Mouse (Mus musculus) spleen, postnatal 10 days (tissue): ENCODE results near the gene Eya4.

Experiments
- DNase-seq, 2 experiments: peaks; one replicate each; pipeline ENCODE4 v3.0.0; 2021 to 2022; ENCODE audit warnings: low spot score in 2 of 2

Gene Eya4

DNA sequence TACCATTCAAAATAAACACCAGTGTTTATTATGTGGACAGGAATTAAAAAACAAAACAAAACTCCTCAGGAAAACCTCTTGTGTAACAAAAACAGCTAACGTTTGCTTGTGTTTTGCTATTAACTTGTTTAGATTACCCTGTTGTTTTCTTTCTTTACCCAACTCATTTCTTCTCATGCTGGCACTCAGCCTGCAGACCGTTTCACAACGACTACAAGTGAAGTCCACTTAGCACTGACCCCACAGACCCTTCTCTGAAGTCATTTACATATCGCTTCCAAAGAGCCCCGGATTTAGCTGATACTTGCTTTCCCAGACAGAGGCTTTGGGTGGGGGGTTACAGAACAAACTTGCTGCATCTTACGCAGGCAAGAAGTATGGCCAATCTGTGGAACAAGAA, 286.9 kb downstream of the Eya4 start:
- no peak for DNase-seq

DNA sequence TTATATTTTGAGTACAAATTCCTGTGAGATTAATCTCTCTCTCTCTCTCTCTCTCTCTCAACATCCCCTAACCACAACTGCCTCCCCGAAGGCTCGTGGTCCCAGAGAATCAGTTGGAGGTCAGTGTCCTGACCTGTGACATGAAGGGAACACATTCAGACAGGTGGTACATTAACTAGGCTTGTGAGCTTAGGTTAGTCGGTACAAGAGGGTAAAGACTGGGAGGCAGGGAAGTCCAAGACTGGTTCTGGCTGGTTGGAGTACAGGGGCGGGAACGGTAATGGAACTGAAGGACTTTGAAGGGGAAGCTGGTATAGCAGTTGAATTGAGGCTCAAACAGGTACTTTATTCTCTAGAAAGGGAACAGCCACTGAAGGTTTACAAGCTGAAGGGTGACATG, 287.9 kb downstream of the Eya4 start:
- DNase-seq = no peak

DNA sequence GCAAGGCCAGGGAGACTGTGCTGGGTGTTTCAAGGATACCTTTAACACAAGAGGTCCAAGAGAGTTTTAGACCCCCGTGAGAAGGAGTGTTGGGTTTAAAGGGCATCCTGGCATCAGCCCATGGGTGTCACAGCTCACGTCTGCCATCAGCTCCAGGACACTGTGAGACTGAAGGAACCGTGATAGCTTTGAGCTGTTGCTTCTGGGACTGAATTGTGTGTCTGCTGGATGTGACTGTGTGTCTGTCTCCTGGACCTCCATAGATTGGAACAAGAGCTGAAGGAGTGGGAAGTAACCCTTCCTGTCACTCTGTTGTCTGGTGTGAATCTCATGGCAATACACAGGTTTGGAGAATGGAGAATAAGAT, 289.9 kb downstream of the Eya4 start:
- no peak for DNase-seq

DNA sequence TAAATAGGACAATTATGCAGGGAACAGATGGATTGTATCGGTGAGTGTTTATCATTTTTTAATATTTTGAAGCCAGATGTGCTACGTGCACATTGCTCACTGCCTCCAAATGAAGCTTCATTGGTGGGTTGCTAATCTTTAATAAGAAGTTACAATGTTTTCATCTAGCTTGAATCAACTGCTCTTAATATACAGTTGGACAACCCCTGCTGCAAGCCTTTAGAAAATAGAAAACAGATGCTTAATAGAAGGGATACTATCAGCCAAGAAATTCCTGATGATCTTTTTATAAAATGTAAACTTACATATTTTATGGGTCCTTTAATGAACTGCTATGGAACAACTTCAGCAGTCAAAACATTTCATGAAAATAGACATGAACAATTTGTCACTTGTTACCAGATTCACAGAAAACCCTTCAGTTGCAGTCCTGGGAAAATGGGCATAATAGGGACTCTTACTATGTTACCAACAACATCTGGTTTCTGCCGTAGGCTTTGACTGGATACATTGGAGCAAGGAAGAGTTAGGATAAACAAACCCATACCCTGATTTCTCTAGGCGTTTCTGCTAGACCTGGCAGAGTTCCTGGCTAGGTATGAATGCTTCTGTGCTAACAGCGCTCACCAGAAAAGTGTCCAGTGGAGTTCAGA, 290.4 kb downstream of the Eya4 start:
- no peak for DNase-seq

DNA sequence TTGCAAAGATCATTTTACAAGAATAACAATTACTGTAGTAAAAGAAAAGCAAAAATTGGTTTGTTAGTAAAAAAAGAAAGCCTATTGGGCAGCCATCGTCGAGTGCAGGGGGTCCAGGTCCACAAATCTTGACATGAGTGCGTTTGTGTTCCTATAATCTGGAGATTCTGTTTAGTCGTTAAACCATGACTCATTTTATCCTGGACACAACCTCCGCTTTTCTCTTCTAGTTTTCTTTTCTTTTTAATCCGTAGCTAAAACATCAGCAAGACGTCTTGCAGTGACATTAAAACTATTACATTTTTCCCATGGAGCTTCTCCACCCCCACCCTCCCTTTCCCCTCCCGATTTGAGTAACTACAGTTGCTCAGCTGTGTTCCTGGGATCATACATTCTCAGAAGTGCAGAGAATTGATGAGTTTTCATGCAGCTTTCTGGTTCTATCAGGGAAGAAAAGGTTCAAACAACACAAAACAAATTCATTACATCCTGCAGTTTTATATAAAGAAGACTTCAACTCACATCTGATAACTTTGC, 297.1 kb downstream of the Eya4 start:
- no peak for DNase-seq
